Mouse (Mus musculus) midbrain, postnatal 0 days (tissue): Measurements from ENCODE around the gene Hrct1. TPM values are rescaled to one million over a fixed set of nuclear protein-coding genes. Genes with fewer than 3 reads are reported as not detected.

ENCODE experiments used
- ATAC-seq: fragments of 200-750 bp; cut with Nextera tagmentation; 2 replicates; pipeline ENCODE4 v1.8.0; 2017; ENCODE audit warnings: moderate number of reproducible peaks, mild to moderate bottlenecking, moderate TSS enrichment, moderate library complexity; ENCODE audit not compliant: low FRiP score
- DNase-seq: peaks from one replicate; pipeline ENCODE4 v3.0.0-alpha.2; 2015; ENCODE audit warnings: low spot score
- H3K27ac ChIP-seq: fragments of 300-500 bp; sonication (generic); 2 replicates; pipeline ENCODE4 v1.5.1; 2014; ENCODE audit warnings: low read depth, mild to moderate bottlenecking, low read length, mixed read lengths
- H3K27me3 ChIP-seq: fragments of 300-500 bp; sonication (generic); 2 replicates; pipeline ENCODE4 v1.6.1; 2014; ENCODE audit warnings: low read length, control low read depth, mixed read lengths; ENCODE audit not compliant: insufficient read depth
- H3K36me3 ChIP-seq: fragments of 300-500 bp; sonication (generic); 2 replicates; pipeline ENCODE4 v1.6.1; 2014; ENCODE audit warnings: low read length, control low read depth, mixed read lengths; ENCODE audit not compliant: insufficient read depth
- H3K4me1 ChIP-seq: fragments of 300-500 bp; sonication (generic); 2 replicates; pipeline ENCODE4 v1.6.1; 2014; ENCODE audit warnings: mild to moderate bottlenecking, control low read depth, antibody characterized with exemption, low read length, mixed read lengths; ENCODE audit not compliant: insufficient read depth
- H3K4me2 ChIP-seq: fragments of 300-500 bp; sonication (generic); 2 replicates; pipeline ENCODE4 v1.6.1; 2014; ENCODE audit warnings: low read depth, mild to moderate bottlenecking, low read length, mixed read lengths; ENCODE audit not compliant: poor library complexity, severe bottlenecking
- H3K4me3 ChIP-seq: fragments of 300-500 bp; sonication (generic); 2 replicates; pipeline ENCODE4 v1.5.1; 2014; ENCODE audit warnings: low read depth, mild to moderate bottlenecking, low read length, moderate library complexity
- H3K9ac ChIP-seq: fragments of 300-500 bp; sonication (generic); replicated peaks from 2 replicates; pipeline ENCODE4 v1.6.1; 2014; ENCODE audit warnings: mild to moderate bottlenecking, low read length, moderate library complexity, mixed read lengths; ENCODE audit not compliant: poor library complexity, severe bottlenecking
- H3K9me3 ChIP-seq: fragments of 300-500 bp; sonication (generic); 2 replicates; pipeline ENCODE4 v1.6.1; 2016; ENCODE audit warnings: low read length, control low read depth
- CTCF ChIP-seq: IDR thresholded peaks from 2 replicates; pipeline ENCODE4 v1.5.1; 2016; ENCODE audit warnings: antibody characterized with exemption, mild to moderate bottlenecking
- WGBS: fragments of 180-500 bp; shearing (Covaris S2); extraction: QIAGEN DNeasy Blood & Tissue Kit; methylation state at CpG from one replicate; pipeline ENCODE4 v1.1.7; 2014; 5-methylcytosine and 5-hydroxymethylcytosine counted together
- polyA plus RNA-seq: library from polyadenylated mRNA; unstranded; fragments of >200 nt; fragmentation: Nextera tagmentation; extraction: Ambion mirVana; gene quantifications from 2 replicates; pipeline ENCODE4 v1.2.1, GENCODE M21; 2015
- total RNA-seq: library from RNA; depleted of rRNA; stranded (reverse); fragments of >200 nt; gene quantifications from 2 replicates; pipeline ENCODE4 v1.2.3, GENCODE M21; 2014

Hrct1 gene
- total and polyA plus RNA-seq, 2 experiments from 2014 or later, result 0.72 to 1.1 TPM

- H3K4me3 ChIP-seq, result no peak overlapping the region
- no peaks in the 10 kb centered on the region for H3K36me3 ChIP-seq
- H3K27me3 ChIP-seq, result no peaks in the 10 kb centered on the region
- no peak overlapping the region for H3K4me2 ChIP-seq
- no peaks in the 10 kb centered on the region for H3K9me3 ChIP-seq
- H3K9ac ChIP-seq, result no peak overlapping the region
- ATAC-seq (no peak), DNase-seq (no peak)
- no peaks in the 10 kb centered on the region for H3K4me1 ChIP-seq
- 72% methylated on average over 5 of the region's 5 CpGs for WGBS
- no peak overlapping the region for H3K27ac ChIP-seq
- no peak for TF ChIP-seq CTCF
Observed at GRCm38 (mm10) chr4:43741526-43741925, 14.5 kb downstream of the Hrct1 start.

GRCm38 (mm10) chr4:43742637-43743036 lies 15.6 kb downstream of the Hrct1 start:
- no peaks in the 10 kb centered on the region for H3K4me1 ChIP-seq
- H3K4me2 ChIP-seq, result no peak overlapping the region
- DNase-seq, result no peak
- ATAC-seq, result no peak
- H3K4me3 ChIP-seq, result no peak overlapping the region
- H3K36me3 ChIP-seq, result no peaks in the 10 kb centered on the region
- no peak overlapping the region for H3K27ac ChIP-seq
- H3K9ac ChIP-seq, result no peak overlapping the region
- 36% methylated on average over 4 of the region's 4 CpGs for WGBS
- no peaks in the 10 kb centered on the region for H3K9me3 ChIP-seq
- TF ChIP-seq CTCF, result no peak
- no peaks in the 10 kb centered on the region for H3K27me3 ChIP-seq

- Histone ChIP-seq H3K4me2 (no peak overlapping the region), H3K9me3 (no peaks in the 10 kb centered on the region), H3K27ac (no peak overlapping the region), H3K36me3 (no peaks in the 10 kb centered on the region), H3K9ac (no peak overlapping the region), H3K4me3 (no peak overlapping the region), H3K4me1 (no peaks in the 10 kb centered on the region), H3K27me3 (no peaks in the 10 kb centered on the region)
- 68% methylated on average over 1 of the region's 1 CpGs for WGBS
- peak; percentile 61 for TF ChIP-seq CTCF
- no peak for ATAC-seq
- no peak for DNase-seq
Observed at GRCm38 (mm10) chr4:43743099-43743498, 16.1 kb downstream of the Hrct1 start.

- TF ChIP-seq CTCF, result peak; percentile 79
- 17% methylated on average over 6 of the region's 6 CpGs for WGBS
Observed at GRCm38 (mm10) chr4:43745187-43745586, 18.2 kb downstream of the Hrct1 start.

GRCm38 (mm10) chr4:43757213-43757612 lies 30.2 kb downstream of the Hrct1 start:
- H3K36me3 ChIP-seq, result no peaks in the 10 kb centered on the region
- H3K27me3 ChIP-seq, result no peaks in the 10 kb centered on the region
- H3K9me3 ChIP-seq, result no peaks in the 10 kb centered on the region
- WGBS, result 81% methylated on average over 6 of the region's 6 CpGs
- ATAC-seq (no peak), DNase-seq (no peak)
- no peak overlapping the region for H3K27ac ChIP-seq
- H3K4me2 ChIP-seq, result no peak overlapping the region
- no peak overlapping the region for H3K4me3 ChIP-seq
- H3K9ac ChIP-seq, result no peak overlapping the region
- no peaks in the 10 kb centered on the region for H3K4me1 ChIP-seq
- TF ChIP-seq CTCF, result no peak

More at GRCm38 (mm10) chr4:43745187-43745586, 18.2 kb downstream of the Hrct1 start:
- no peaks in the 10 kb centered on the region for H3K4me1 ChIP-seq
- no peak overlapping the region for H3K9ac ChIP-seq
- H3K4me3 ChIP-seq, result no peak overlapping the region
- DNase-seq (peak; percentile 79), ATAC-seq (no peak)
- H3K36me3 ChIP-seq, result no peaks in the 10 kb centered on the region
- no peak overlapping the region for H3K27ac ChIP-seq
- H3K9me3 ChIP-seq, result no peaks in the 10 kb centered on the region
- no peaks in the 10 kb centered on the region for H3K27me3 ChIP-seq
- H3K4me2 ChIP-seq, result no peak overlapping the region

GRCm38 (mm10) chr4:43759571-43760418 lies 32.8 kb downstream of the Hrct1 start:
- H3K9me3 ChIP-seq, result no peaks in the 10 kb centered on the region
- WGBS, result 80% methylated on average over 21 of the region's 21 CpGs
- H3K9ac ChIP-seq, result no peak overlapping the region
- DNase-seq, result peak; percentile 43
- H3K4me2 ChIP-seq, result no peak overlapping the region
- TF ChIP-seq CTCF, result no peak
- H3K4me1 ChIP-seq, result no peaks in the 10 kb centered on the region
- H3K36me3 ChIP-seq, result no peaks in the 10 kb centered on the region
- ATAC-seq, result no peak
- no peak overlapping the region for H3K4me3 ChIP-seq
- H3K27me3 ChIP-seq, result no peaks in the 10 kb centered on the region
- H3K27ac ChIP-seq, result no peak overlapping the region
